Mouse (Mus musculus) liver, embryonic 14.5 days (tissue): Measurements from ENCODE around the gene Diaph3.

Source experiments
- CTCF ChIP-seq: IDR thresholded peaks from 2 replicates; pipeline ENCODE4 v1.5.1; 2016; ENCODE audit warnings: antibody characterized with exemption, low read depth, control low read depth
- EP300 ChIP-seq: IDR thresholded peaks from 2 replicates; pipeline ENCODE4 v1.6.1; 2016; ENCODE audit warnings: antibody characterized with exemption, low read depth

- no peak for TF ChIP-seq EP300
- TF ChIP-seq CTCF: peak; percentile 76
These were observed 359.3 kb downstream of the Diaph3 start for GRCm38 (mm10) chr14:86781553-86782273.
